Mouse (Mus musculus): Measurements from ENCODE around the gene Prtn3. TPM values are rescaled to one million over a fixed set of nuclear protein-coding genes. Genes with fewer than 3 reads are reported as not detected.

The Prtn3 gene
- polyA plus RNA-seq (2015; fragmentation: Nextera tagmentation; extraction: Ambion mirVana): 2.7 and 2.8 TPM in 2 replicates

DNA sequence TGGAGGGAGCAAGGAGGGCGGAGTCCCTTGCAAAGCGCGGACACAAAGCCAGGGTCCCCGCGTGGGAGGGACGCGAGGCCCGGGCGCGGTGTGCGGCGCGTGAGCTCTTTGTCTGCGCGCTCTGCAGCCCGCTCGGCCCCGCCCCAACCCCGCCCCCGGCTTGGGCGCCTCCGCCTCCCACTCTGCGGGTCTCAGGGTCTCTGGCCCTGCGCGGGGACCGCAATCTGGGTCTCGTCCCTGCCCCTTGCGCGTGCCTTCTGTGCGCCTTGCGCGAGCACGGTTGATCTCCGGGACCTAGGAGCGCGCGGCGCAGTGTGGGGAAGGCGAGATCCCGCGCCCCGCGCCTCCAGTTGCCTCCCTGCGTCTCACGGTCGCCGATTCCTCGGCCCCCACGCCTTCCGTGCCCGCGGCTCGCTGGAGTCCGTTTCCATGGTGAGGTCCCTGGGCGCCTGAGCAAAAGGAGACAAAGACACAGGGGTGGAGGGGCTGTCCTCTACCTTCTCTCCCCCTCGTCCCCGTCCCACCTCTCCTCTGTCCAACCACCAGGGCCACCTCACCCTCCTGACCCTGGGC, at the start of gene Prtn3, which contains the start of gene Plppr3:
Gene Prtn3 (plus strand): TSS at position 187 of the 573 bp plus-strand sequence.
Gene Plppr3 (minus strand): TSS at position 345 of the 573 bp plus-strand sequence.
- Histone ChIP-seq H3K9ac (ENCODE audit: low read depth, low read length) (peak within 1 kb of the TSS; percentile 76), H3K4me2 (ENCODE audit: low read depth, low read length) (peak within 1 kb of the TSS; percentile 85), H3K4me1 (ENCODE audit: control insufficient read depth, insufficient read depth, low read length) (peaks cover 20% of the 10 kb centered on the region), H3K27ac (ENCODE audit: low read length) (peak within 1 kb of the TSS; percentile 28), H3K9me3 (ENCODE audit: control insufficient read depth, low read length) (no peaks in the 10 kb centered on the region), H3K36me3 (ENCODE audit: control insufficient read depth, insufficient read depth, low read length) (no peaks in the 10 kb centered on the region), H3K27me3 (replicated peaks; ENCODE audit: control insufficient read depth, insufficient read depth, low read length) (no peaks in the 10 kb centered on the region; the same call in 1 of the 2 replicates), H3K4me3 (ENCODE audit: low read length) (peak within 1 kb of the TSS; percentile 69)
- under 1% methylated on average over 50 of the region's 57 CpGs for WGBS
- peak; percentile 78 for ATAC-seq

DNA sequence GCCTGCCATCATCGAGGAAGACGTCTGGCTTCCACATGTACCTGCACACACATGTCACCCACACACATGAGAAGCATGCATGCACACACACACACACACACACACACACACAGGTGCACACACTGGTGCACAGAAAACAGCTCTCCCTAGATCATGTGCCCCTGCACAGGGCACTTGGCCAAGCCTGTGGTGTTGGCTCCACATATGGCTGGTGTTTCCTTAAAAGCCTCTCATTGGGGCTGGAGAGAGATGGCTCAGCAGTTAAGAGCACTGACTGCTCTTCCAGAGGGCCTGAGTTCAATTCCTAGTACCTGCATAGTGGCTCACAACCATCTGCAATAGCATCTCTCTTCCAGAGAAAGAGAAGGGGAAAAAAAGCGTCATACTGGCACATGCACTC, 42.7 kb upstream of the Prtn3 start:
- Histone ChIP-seq H3K27me3 (replicated peaks; ENCODE audit: control insufficient read depth, insufficient read depth, low read length) (no peaks in the 10 kb centered on the region), H3K4me2 (ENCODE audit: low read depth, low read length) (no peak overlapping the region), H3K4me3 (ENCODE audit: low read length) (no peak overlapping the region), H3K9ac (ENCODE audit: low read depth, low read length) (no peak overlapping the region), H3K36me3 (ENCODE audit: control insufficient read depth, insufficient read depth, low read length) (no peaks in the 10 kb centered on the region), H3K27ac (ENCODE audit: low read length) (no peak overlapping the region), H3K9me3 (ENCODE audit: control insufficient read depth, low read length) (no peaks in the 10 kb centered on the region), H3K4me1 (ENCODE audit: control insufficient read depth, insufficient read depth, low read length) (peaks cover 18% of the 10 kb centered on the region; the same call in 1 of the 2 replicates)
- 92% methylated on average over 3 of the region's 3 CpGs for WGBS
- no peak for ATAC-seq

DNA sequence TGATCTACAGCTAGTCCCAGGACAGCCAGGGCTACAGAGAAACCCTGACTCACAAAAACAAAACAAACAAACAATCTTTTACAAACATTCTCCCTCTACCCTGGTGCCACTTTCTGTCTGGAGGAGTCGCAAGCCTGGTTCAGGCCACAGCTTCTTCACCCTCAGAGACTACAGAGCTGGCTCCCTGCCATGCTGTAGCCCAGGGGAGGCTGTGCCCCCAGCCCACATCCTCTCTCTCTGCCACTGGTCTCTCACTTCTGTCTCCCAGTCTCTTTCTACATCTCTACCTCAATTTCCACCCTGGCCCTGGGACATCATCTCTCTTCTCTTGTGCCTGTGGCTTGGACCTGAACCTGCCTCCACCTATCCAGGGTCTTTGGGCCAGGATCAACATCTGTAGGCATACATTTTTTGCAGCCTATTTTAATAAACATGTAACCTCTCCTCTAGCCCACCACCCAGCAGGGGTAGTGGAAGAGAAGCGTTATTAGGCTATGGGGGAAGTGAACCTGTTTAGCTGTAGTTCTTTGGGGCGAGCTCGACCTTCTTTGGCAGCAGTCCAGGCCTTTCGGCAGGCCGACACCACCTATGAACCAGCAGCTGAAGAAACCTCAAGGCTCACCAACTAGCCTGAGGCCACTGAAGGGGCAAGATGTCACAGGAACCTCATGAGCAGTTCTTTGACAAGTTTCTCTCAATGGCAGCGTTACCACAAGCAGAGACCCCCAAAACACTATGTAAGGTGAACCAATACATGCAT, 42.1 kb upstream of the Prtn3 start:
- H3K4me1 ChIP-seq (ENCODE audit: control insufficient read depth, insufficient read depth, low read length): peaks cover 18% of the 10 kb centered on the region; the same call in 1 of the 2 replicates
- no peak overlapping the region for H3K4me3 ChIP-seq (ENCODE audit: low read length)
- H3K9me3 ChIP-seq (ENCODE audit: control insufficient read depth, low read length): peaks cover 3% of the 10 kb centered on the region; the same call in 1 of the 2 replicates
- H3K9ac ChIP-seq (ENCODE audit: low read depth, low read length): 0 out of 2 replicates have a peak overlapping the region, but pooled peaks have one; percentile 25
- H3K27me3 ChIP-seq (replicated peaks; ENCODE audit: control insufficient read depth, insufficient read depth, low read length): no peaks in the 10 kb centered on the region
- 0 out of 2 replicates have a peak overlapping the region, but pooled peaks have one; percentile 26 for H3K27ac ChIP-seq (ENCODE audit: low read length)
- no peaks in the 10 kb centered on the region for H3K36me3 ChIP-seq (ENCODE audit: control insufficient read depth, insufficient read depth, low read length)
- no peak for ATAC-seq
- WGBS: 66% methylated on average over 7 of the region's 7 CpGs
- no peak overlapping the region for H3K4me2 ChIP-seq (ENCODE audit: low read depth, low read length)

- peak; percentile 33; the same call in 1 of the 2 replicates for ATAC-seq
- no peaks in the 10 kb centered on the region for H3K36me3 ChIP-seq (ENCODE audit: control insufficient read depth, insufficient read depth, low read length)
- H3K27ac ChIP-seq (ENCODE audit: low read length): no peak overlapping the region
- no peak overlapping the region for H3K4me2 ChIP-seq (ENCODE audit: low read depth, low read length)
- H3K9ac ChIP-seq (ENCODE audit: low read depth, low read length): 0 out of 2 replicates have a peak overlapping the region, but pooled peaks have one; percentile 25
- WGBS: 64% methylated on average over 9 of the region's 9 CpGs
- H3K9me3 ChIP-seq (ENCODE audit: control insufficient read depth, low read length): peaks cover 3% of the 10 kb centered on the region; the same call in 1 of the 2 replicates
- H3K4me3 ChIP-seq (ENCODE audit: low read length): no peak overlapping the region
- H3K4me1 ChIP-seq (ENCODE audit: control insufficient read depth, insufficient read depth, low read length): peaks cover 18% of the 10 kb centered on the region; the same call in 1 of the 2 replicates
- H3K27me3 ChIP-seq (replicated peaks; ENCODE audit: control insufficient read depth, insufficient read depth, low read length): no peaks in the 10 kb centered on the region
Measured at GRCm38 (mm10) chr10:79832786-79833181, 41.5 kb upstream of the Prtn3 start.

DNA sequence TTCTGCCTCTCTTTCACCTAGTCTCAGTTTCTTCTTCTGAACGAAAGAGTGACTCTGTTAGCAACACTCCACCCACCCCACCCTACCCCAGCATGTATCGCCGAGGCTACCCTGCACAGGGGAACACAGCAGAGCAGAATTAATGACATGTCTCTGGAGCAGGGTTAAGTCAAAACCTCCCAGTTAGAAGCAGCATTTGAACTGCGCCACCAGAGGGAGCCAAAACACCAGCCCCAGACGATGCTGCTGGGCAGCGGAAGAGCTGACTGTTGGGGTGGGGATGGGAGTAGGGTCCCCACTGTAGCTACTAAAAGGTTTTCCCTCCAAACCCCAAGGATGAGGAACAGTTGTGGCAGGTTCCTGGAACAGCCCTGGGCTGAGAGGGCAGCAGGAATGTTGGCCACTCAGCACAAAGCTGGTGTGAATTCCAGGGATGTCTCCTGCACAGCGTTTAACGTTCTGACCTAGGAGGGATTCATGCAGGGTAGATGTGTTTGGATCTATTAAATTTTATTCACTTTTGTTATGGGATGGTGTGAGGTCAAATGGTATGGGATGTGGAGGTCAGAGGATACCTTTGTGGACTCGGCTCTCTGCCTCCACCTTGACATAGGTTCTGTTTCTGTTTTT, 39.4 kb upstream of the Prtn3 start:
- Histone ChIP-seq H3K4me3 (ENCODE audit: low read length) (no peak overlapping the region), H3K9me3 (ENCODE audit: control insufficient read depth, low read length) (peaks cover 3% of the 10 kb centered on the region; the same call in 1 of the 2 replicates), H3K4me2 (ENCODE audit: low read depth, low read length) (no peak overlapping the region), H3K36me3 (ENCODE audit: control insufficient read depth, insufficient read depth, low read length) (no peaks in the 10 kb centered on the region), H3K27ac (ENCODE audit: low read length) (peak overlapping the region; percentile 27; the same call in 1 of the 2 replicates), H3K4me1 (ENCODE audit: control insufficient read depth, insufficient read depth, low read length) (peaks cover 18% of the 10 kb centered on the region; the same call in 1 of the 2 replicates), H3K27me3 (replicated peaks; ENCODE audit: control insufficient read depth, insufficient read depth, low read length) (no peaks in the 10 kb centered on the region), H3K9ac (ENCODE audit: low read depth, low read length) (no peak overlapping the region)
- 21% methylated on average over 9 of the region's 9 CpGs for WGBS
- ATAC-seq: peak; percentile 57

DNA sequence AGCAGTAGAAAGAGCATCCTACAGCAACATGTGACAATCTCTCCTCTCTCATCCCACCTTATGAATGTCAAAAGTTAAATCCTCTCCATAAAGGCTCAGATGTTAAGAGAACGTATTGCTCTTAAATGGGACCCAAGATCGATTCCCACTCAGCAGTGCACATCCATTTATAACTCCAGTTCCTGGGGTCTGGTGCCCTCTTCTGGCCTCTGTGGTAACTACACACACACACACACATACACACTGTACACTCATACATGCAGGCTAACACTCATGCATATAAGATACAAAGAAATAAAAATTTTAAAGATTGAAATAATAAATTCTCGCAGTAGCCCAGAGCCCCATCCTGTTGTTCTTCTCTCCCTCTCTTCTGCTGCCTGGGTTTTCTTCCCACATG, 37.4 kb upstream of the Prtn3 start:
- Histone ChIP-seq H3K4me1 (ENCODE audit: control insufficient read depth, insufficient read depth, low read length) (peaks cover 24% of the 10 kb centered on the region), H3K4me2 (ENCODE audit: low read depth, low read length) (no peak overlapping the region), H3K9me3 (ENCODE audit: control insufficient read depth, low read length) (peaks cover 3% of the 10 kb centered on the region; the same call in 1 of the 2 replicates), H3K36me3 (ENCODE audit: control insufficient read depth, insufficient read depth, low read length) (no peaks in the 10 kb centered on the region), H3K4me3 (ENCODE audit: low read length) (no peak overlapping the region), H3K27ac (ENCODE audit: low read length) (no peak overlapping the region), H3K9ac (ENCODE audit: low read depth, low read length) (no peak overlapping the region), H3K27me3 (replicated peaks; ENCODE audit: control insufficient read depth, insufficient read depth, low read length) (no peaks in the 10 kb centered on the region)
- WGBS: 94% methylated on average over 3 of the region's 3 CpGs
- no peak for ATAC-seq

GRCm38 (mm10) chr10:79838151-79838550, 36.1 kb upstream of the Prtn3 start:
- no peak for ATAC-seq
- Histone ChIP-seq H3K4me3 (ENCODE audit: low read length) (no peak overlapping the region), H3K9ac (ENCODE audit: low read depth, low read length) (no peak overlapping the region), H3K4me1 (ENCODE audit: control insufficient read depth, insufficient read depth, low read length) (peaks cover 24% of the 10 kb centered on the region), H3K9me3 (ENCODE audit: control insufficient read depth, low read length) (peaks cover 3% of the 10 kb centered on the region; the same call in 1 of the 2 replicates), H3K4me2 (ENCODE audit: low read depth, low read length) (no peak overlapping the region), H3K27me3 (replicated peaks; ENCODE audit: control insufficient read depth, insufficient read depth, low read length) (no peaks in the 10 kb centered on the region), H3K27ac (ENCODE audit: low read length) (no peak overlapping the region), H3K36me3 (ENCODE audit: control insufficient read depth, insufficient read depth, low read length) (no peaks in the 10 kb centered on the region)
- WGBS: 65% methylated on average over 2 of the region's 2 CpGs

DNA sequence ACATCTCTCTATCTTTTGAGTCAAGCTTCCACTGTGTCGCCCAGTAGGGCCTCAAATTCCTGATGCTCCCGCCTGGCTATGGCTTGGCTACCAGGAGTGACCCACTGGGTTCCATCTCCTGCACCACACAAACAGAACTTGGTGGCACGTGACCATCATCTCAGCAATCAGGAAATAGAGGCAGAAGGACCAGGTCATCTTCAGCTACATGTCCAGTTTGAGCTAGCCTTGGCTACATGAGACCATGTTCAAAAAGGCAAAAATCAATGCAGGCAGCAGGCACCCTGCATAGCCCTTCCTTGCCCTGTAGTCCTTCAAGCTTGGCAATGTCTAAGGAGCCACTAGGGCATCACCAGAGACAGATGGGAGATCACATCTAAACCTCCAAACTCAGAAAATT, 34.2 kb upstream of the Prtn3 start:
- Histone ChIP-seq H3K27ac (ENCODE audit: low read length) (peak overlapping the region; percentile 93), H3K27me3 (replicated peaks; ENCODE audit: control insufficient read depth, insufficient read depth, low read length) (no peaks in the 10 kb centered on the region), H3K9me3 (ENCODE audit: control insufficient read depth, low read length) (peaks cover 3% of the 10 kb centered on the region; the same call in 1 of the 2 replicates), H3K4me2 (ENCODE audit: low read depth, low read length) (no peak overlapping the region; the same call in 1 of the 2 replicates), H3K9ac (ENCODE audit: low read depth, low read length) (no peak overlapping the region), H3K36me3 (ENCODE audit: control insufficient read depth, insufficient read depth, low read length) (no peaks in the 10 kb centered on the region), H3K4me1 (ENCODE audit: control insufficient read depth, insufficient read depth, low read length) (peaks cover 25% of the 10 kb centered on the region), H3K4me3 (ENCODE audit: low read length) (peak overlapping the region; percentile 52; the same call in 1 of the 2 replicates)
- no peak for ATAC-seq
- 93% methylated on average over 3 of the region's 3 CpGs for WGBS

Measured in intestine, embryonic 16.5 days (tissue).